In the genomic region with DNA sequence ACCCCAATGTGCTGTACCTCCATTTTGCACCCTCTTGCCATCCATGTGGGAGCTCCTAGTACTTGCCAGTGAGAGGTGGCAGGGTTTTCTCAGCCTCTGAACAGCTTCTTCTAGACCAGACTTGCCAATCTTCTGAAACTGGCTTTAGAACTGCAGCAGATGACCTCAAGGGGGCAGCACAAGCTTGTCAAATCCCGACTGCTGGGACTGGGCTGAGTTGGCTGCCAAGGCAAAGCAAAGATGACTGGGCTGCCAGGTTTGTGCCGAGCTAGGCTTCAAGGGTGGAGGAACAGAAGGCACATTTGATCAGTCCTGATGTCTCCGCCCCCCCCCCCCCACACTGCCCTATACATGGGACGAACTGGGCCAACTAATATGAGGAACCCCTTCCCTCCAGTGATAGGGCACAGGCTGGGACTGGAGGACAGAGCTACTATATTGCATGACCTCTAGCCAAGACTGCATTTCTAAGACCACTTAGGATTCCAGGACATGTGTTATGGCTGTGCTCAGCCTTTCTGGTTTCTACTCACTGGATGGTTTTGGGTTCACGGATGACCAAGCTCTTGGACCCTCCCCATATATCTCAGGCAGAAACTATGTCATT, we compare ENCODE assay signal across 9 mouse cellular contexts. TPM values are rescaled to one million over a fixed set of nuclear protein-coding genes. Genes with fewer than 3 reads are reported as not detected.
DNase-seq lines count a peak whose midpoint lies in the region; ATAC-seq lines count a peak whose summit lies in the region.
"Had no signal": no experiment of that assay in that cellular context is flagged by ENCODE, and none has a peak within 500 bp of the region (broad histone marks: within the 10 kb centered on the region; RNA-seq: fewer than 3 reads in every experiment).

No protein-coding gene starts in this region.

- no peak overlapping the region for H3K9ac ChIP-seq in forebrain, embryonic 16.5 days (replicated peaks; ENCODE audit: low read depth, low read length)
- H3K9ac ChIP-seq in hindbrain, embryonic 13.5 days, result no peak overlapping the region

- H3K27me3 ChIP-seq in forebrain, embryonic 16.5 days (replicated peaks; ENCODE audit: control insufficient read depth, insufficient read depth, low read length), result no peaks in the 10 kb centered on the region
- H3K27me3 ChIP-seq in hindbrain, embryonic 13.5 days, result no peaks in the 10 kb centered on the region

- no peak overlapping the region for H3K27ac ChIP-seq in forebrain, embryonic 16.5 days (ENCODE audit: low read length)
- no peak overlapping the region for H3K27ac ChIP-seq in hindbrain, embryonic 13.5 days

- 28% methylated on average over 5 of the region's 5 CpGs for WGBS in forebrain, embryonic 16.5 days
- 38% methylated on average over 5 of the region's 5 CpGs for WGBS in hindbrain, embryonic 13.5 days

- no peak overlapping the region for H3K4me2 ChIP-seq in forebrain, embryonic 16.5 days (ENCODE audit: low read length)
- H3K4me2 ChIP-seq in hindbrain, embryonic 13.5 days, result no peak overlapping the region

- no peaks in the 10 kb centered on the region for H3K36me3 ChIP-seq in forebrain, embryonic 16.5 days (ENCODE audit: control insufficient read depth, insufficient read depth)
- no peaks in the 10 kb centered on the region for H3K36me3 ChIP-seq in hindbrain, embryonic 13.5 days

- ATAC-seq in forebrain, embryonic 16.5 days, result peak; percentile 89
- ATAC-seq in hindbrain, embryonic 13.5 days (ENCODE audit: low FRiP score), result peak; percentile 73

- no peaks in the 10 kb centered on the region for H3K9me3 ChIP-seq in forebrain, embryonic 16.5 days (ENCODE audit: control insufficient read depth, low read length)
- no peaks in the 10 kb centered on the region for H3K9me3 ChIP-seq in hindbrain, embryonic 13.5 days
- H3K9me3 ChIP-seq: megakaryocyte, embryonic 14.5 days had no signal

- H3K4me3 ChIP-seq in forebrain, embryonic 16.5 days (replicated peaks; ENCODE audit: low read length), result no peak overlapping the region
- H3K4me3 ChIP-seq in hindbrain, embryonic 13.5 days, result no peak overlapping the region
- H3K4me3 ChIP-seq: megakaryocyte, embryonic 14.5 days had no signal

- peak; percentile 67 for DNase-seq in Muller cell, postnatal 12 days (ENCODE audit: inconsistent ontology term)
- peak; percentile 79 for DNase-seq in cerebellum, adult 11-12 months
- peak; percentile 84 to 91 for DNase-seq in layer of hippocampus, postnatal 14 days (ENCODE audit: low spot score in 2 of 2)
- peak; percentile 77 for DNase-seq in lung, postnatal 25 days (ENCODE audit: low spot score)
- peak; percentile 71 for DNase-seq in retina, postnatal 7 days (ENCODE audit: low read depth, low spot score)
- peak; percentile 71 for DNase-seq in urinary bladder, adult 2 months (ENCODE audit: low spot score)

- peaks cover 3% of the 10 kb centered on the region; the same call in 1 of the 2 replicates for H3K4me1 ChIP-seq in forebrain, embryonic 16.5 days (replicated peaks; ENCODE audit: control insufficient read depth, insufficient read depth, low read length)
- no peaks in the 10 kb centered on the region for H3K4me1 ChIP-seq in hindbrain, embryonic 13.5 days (replicated peaks)

RNA-seq across cellular contexts. Expression of a gene that starts 51.1 kb away (rescaled TPM):
- not detected in 2 replicates for polyA plus RNA-seq in forebrain, embryonic 16.5 days (2015; fragmentation: Nextera tagmentation; extraction: Ambion mirVana)
- polyA plus RNA-seq in hindbrain, embryonic 13.5 days (2015; fragmentation: Nextera tagmentation; extraction: Ambion mirVana), result 12.8 and 20.7 TPM in 2 replicates
- total RNA-seq in layer of hippocampus, postnatal 14 days (2021), result not detected
- not detected in 2 replicates for polyA plus RNA-seq in urinary bladder, adult 2 months (2012; rRNA removed)

RNA-seq across cellular contexts. Expression of a gene that starts 58.4 kb away (rescaled TPM):
- 0.14 TPM in 1 of 2 replicates, not detected in the other for polyA plus RNA-seq in forebrain, embryonic 16.5 days (2015; fragmentation: Nextera tagmentation; extraction: Ambion mirVana)
- not detected in 2 replicates for polyA plus RNA-seq in hindbrain, embryonic 13.5 days (2015; fragmentation: Nextera tagmentation; extraction: Ambion mirVana)
- not detected for total RNA-seq in layer of hippocampus, postnatal 14 days (2021)
- not detected in 2 replicates for polyA plus RNA-seq in urinary bladder, adult 2 months (2012; rRNA removed)

Comparison
In these comparisons a context has a peak if more than half of its experiments do, and no peak if none do; other contexts are left out.
1. RNA of a gene that starts 51.1 kb away (polyA plus RNA-seq): 12.8 to 20.7 TPM in hindbrain, embryonic 13.5 days; not detected in urinary bladder, adult 2 months and not detected in forebrain, embryonic 16.5 days; every median in the first group is over 10 times any median in the second.
2. Peak in every context shown above with its lines, with median percentiles within 50 percentile points of each other: DNase-seq.